Mouse (Mus musculus): ENCODE measurements around the gene Esrrg.

Gene Esrrg

GRCm38 (mm10) chr1:187650786-187651687, 42.4 kb downstream of the Esrrg start:
- DNase-seq = peak; percentile 28

- peak; percentile 39 for DNase-seq
Observed at GRCm38 (mm10) chr1:187651688-187652241, 43.2 kb downstream of the Esrrg start.

- peak; percentile 8 for DNase-seq
Observed at GRCm38 (mm10) chr1:187652445-187652844, 43.9 kb downstream of the Esrrg start.

GRCm38 (mm10) chr1:187653390-187653789, 44.8 kb downstream of the Esrrg start:
- DNase-seq = no peak

- no peak for DNase-seq
Observed at GRCm38 (mm10) chr1:187660963-187661362, 52.4 kb downstream of the Esrrg start.

- no peak for DNase-seq
Observed at GRCm38 (mm10) chr1:187662083-187662609, 53.6 kb downstream of the Esrrg start.

- DNase-seq = no peak
Observed at GRCm38 (mm10) chr1:187663376-187663775, 54.8 kb downstream of the Esrrg start.

GRCm38 (mm10) chr1:187664261-187664660, 55.7 kb downstream of the Esrrg start:
- DNase-seq = no peak

- DNase-seq = no peak
Observed at GRCm38 (mm10) chr1:187665901-187666600, 57.5 kb downstream of the Esrrg start.

GRCm38 (mm10) chr1:187669746-187670145, 61.2 kb downstream of the Esrrg start:
- no peak for DNase-seq

- DNase-seq = no peak
Observed at GRCm38 (mm10) chr1:187672446-187672845, 63.9 kb downstream of the Esrrg start.

GRCm38 (mm10) chr1:187674771-187675186, 66.2 kb downstream of the Esrrg start:
- DNase-seq = no peak

- no peak for DNase-seq
Observed at GRCm38 (mm10) chr1:187676626-187677025, 68.0 kb downstream of the Esrrg start.

GRCm38 (mm10) chr1:187679246-187679645, 70.7 kb downstream of the Esrrg start:
- DNase-seq = no peak

GRCm38 (mm10) chr1:187684519-187684918, 75.9 kb downstream of the Esrrg start:
- DNase-seq = no peak

GRCm38 (mm10) chr1:187691846-187692525, 83.4 kb downstream of the Esrrg start:
- no peak for DNase-seq

GRCm38 (mm10) chr1:187694865-187695264, 86.3 kb downstream of the Esrrg start:
- DNase-seq = no peak

GRCm38 (mm10) chr1:187698201-187698600, 89.6 kb downstream of the Esrrg start:
- DNase-seq = no peak

- no peak for DNase-seq
Observed at GRCm38 (mm10) chr1:187700963-187701362, 92.4 kb downstream of the Esrrg start.

- DNase-seq = no peak
Observed at GRCm38 (mm10) chr1:187704921-187705320, 96.3 kb downstream of the Esrrg start.

- DNase-seq = no peak
Observed at GRCm38 (mm10) chr1:187705348-187705747, 96.8 kb downstream of the Esrrg start.

GRCm38 (mm10) chr1:187706046-187706445, 97.5 kb downstream of the Esrrg start:
- DNase-seq = no peak

- no peak for DNase-seq
Observed at GRCm38 (mm10) chr1:187707176-187707575, 98.6 kb downstream of the Esrrg start.
